Mouse (Mus musculus) heart, postnatal 0 days (tissue): ENCODE data around the gene Rab11fip3.

Experiments
- CTCF ChIP-seq: IDR thresholded peaks from 2 replicates; pipeline ENCODE4 v1.5.1; 2016; ENCODE audit warnings: antibody characterized with exemption, control low read depth, low read depth
- EP300 ChIP-seq: IDR thresholded peaks from 2 replicates; pipeline ENCODE4 v1.6.1; 2016; ENCODE audit warnings: antibody characterized with exemption, low read depth

GRCm38 (mm10) chr17:25961566-25961965 is 107.8 kb downstream of the Rab11fip3 start:
- TF ChIP-seq CTCF (no peak), EP300 (no peak)
